Mouse (Mus musculus): ENCODE data around the gene Gm28539. TPM values are rescaled to one million over a fixed set of nuclear protein-coding genes. Genes with fewer than 3 reads are reported as not detected.

Gm28539 gene
- 1 to 10 TPM in 1 of 2 experiments, not detected in 1; 1.5 TPM for total RNA-seq (2021)

DNA sequence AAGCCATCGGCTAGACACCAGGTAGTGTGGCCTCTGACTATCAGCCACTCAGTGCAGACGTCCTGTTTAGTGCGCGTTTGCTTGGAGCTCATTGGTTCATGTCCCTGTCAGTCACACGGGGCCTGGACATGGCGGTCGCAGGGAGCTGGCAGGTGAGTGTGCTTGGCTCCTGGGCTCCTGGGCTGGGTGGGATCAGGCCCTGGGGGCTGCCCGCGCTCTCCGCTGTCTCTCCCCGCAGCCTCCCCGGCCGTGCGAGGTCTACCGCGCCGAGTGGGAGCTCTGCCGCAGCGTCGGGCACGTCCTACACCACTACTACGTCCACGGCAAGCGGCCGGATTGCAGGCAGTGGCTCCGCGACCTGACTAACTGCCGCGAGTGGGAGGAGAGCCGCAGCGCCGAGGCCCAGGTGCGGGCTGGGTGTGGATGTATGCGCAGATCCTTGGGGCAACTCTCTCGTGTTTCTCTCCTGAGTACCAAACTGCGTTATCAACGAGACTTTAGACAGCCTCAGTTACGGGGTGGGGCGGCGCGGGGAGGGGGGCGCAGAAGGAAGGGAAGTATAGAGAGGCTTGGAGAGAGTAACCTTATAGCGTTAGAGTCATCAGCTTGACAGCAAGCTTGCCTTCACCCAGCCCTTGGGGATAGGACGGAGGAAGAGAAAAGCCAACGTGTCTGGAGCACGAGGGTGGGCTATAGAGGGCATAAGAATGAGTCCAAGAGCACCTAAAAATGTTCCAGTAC, at the start of gene Gm28539, which contains the start of gene 2510002D24Rik:
TSS of gene Gm28539 (plus strand) at position 117 of the 741 bp plus-strand sequence.
TSS of gene 2510002D24Rik (plus strand) at position 111 of the 741 bp plus-strand sequence.
- DNase-seq (ENCODE audit: low spot score), result peak; percentile 88
- intact Hi-C loops (cut with DNase I), result no loop called here

DNA sequence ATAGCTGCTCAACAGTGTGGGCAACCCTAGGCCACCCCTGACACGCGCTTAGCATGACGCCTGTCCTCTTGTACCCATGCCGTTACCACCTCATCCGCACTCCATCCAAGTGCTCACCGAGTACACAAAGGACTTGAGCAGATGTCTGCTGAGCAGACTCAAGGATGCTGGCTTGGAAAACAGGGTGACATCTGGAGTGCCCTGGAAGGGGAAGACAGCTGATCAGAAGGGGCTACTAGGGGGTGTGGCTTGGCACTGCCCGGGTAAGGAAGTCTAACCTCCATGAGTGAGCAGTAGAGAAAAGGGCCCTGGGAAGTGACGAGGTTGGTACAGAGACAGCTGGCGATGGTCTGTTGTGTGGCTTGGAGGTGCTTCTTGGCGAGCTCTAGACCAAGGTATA, 49.7 kb upstream of the Gm28539 start:
- DNase-seq (ENCODE audit: low spot score), result no peak
- intact Hi-C loops (cut with DNase I), result no loop called here

DNA sequence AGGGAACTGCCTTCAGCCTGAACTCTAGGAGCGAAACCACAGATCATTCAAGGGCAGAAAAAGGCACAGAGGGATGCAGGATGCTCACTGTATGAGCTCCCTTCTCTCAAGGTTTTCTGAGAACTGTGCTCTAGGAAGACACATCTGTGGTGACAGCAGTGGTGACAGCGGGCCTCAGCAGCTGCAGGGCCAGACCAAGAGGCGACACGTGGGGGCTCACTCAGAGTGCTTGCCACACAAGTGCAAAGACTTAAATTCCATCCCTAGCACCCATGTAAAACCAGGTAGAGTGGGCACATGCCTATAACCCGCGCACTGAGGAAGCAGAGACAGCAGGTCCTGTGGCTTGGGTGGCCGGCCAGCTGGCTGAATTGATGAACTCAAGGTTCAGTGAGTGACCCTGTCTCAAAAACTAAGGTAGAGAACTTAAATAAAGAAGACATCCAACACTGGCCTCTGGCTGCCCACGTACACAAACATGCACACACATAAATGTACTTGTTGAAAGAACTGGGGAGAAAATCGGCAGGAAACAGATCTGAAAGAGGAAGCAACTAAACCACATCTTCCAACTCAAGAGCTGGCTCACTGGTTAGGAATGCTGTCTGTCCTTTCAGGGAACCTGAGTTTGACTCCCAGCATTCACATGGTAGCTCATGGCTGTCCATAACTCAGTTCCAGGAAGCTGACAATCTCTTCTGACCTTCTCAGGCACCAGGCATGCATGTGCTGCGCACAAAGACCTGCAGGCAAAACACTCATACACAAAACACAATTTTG, 47.6 kb upstream of the Gm28539 start:
- DNase-seq (ENCODE audit: low spot score), result no peak
- intact Hi-C loops (cut with DNase I), result no loop called here

DNA sequence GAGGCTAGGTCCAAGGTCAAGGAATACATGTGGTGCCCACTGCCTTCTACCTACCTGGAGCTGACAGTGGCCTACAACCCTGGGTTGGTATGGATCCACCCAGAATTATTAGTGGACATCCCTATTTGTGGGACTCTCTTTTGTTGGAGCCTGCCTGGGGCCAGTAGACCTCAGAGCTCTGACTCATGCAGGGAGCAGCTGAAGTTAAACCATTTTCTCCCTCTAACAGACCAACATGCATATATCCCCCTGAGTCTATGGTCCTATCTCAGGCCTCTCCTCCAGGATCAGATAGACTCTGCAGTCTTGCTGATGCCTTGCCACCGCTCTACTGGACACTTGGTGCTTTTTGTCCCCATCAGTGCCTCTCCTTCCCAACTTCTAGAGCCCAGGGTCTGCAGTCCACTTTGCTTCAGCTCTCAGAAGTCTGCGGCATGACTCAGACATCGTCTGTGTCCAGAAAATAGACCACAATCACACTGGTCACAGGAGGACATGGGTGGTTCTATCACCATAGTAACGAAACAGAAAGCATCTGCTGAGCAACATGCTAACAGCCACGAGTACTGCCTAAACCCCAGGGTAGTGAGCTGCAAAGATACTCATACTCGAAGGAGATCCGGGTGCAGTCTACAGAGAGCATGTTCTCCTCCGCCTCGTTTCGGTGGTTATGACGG, 41.0 kb upstream of the Gm28539 start:
- no peak for DNase-seq (ENCODE audit: low spot score)
- intact Hi-C loops (cut with DNase I), result loop anchor here (5.0 kb wide), 1 partner anchor 168 kb away; the partner anchor contains the start of genes Gm49601 and Sept5

DNA sequence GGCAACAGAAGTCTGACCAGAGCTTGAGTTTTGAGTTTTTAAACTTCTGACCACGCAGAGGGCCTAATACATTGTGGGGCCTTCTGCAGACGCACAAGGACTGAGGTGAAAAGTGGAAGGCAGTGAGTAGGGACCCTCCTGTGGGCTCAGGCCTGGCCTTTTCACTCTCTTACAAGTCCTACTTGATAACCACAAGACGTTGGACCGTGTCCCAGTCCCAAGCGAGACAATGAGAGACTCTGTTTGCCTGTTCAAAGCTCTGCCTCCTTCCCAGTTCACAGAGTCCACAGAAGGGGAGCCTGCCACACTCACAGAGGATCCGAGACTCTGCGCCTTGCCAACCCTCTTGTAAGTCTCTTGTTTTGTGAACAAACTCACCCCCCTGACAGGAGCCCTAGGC, 39.7 kb upstream of the Gm28539 start:
- intact Hi-C loops (cut with DNase I), result loop anchor here (5.0 kb wide), 1 partner anchor 169 kb away; the partner anchor contains the start of genes Gm49601 and Sept5
- no peak for DNase-seq (ENCODE audit: low spot score)

DNA sequence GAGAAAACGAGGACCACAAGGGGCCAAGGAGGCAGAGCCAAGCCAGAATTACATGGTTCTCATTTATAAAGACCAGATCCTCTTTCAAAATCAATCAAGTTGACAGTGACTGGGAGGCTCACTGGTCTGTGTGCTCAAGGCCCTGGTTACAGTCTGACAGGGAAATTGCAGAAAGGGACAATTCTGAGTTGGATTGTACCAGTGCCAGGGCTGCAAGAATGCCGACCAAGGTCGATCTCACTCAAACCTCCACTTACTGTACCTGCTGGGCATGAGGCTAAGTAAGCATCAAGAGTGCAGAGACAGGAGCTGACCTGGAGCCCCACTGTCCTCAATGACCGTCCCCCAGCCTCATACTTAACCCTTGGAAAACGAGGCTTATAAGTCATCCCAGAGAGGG, 38.2 kb upstream of the Gm28539 start:
- intact Hi-C loops (cut with DNase I), result loop anchor here (1.0 to 5.0 kb wide), 2 partner anchors 102 to 171 kb away; partner anchors contain the start of genes Gm49601 and Sept5
- no peak for DNase-seq (ENCODE audit: low spot score)

DNA sequence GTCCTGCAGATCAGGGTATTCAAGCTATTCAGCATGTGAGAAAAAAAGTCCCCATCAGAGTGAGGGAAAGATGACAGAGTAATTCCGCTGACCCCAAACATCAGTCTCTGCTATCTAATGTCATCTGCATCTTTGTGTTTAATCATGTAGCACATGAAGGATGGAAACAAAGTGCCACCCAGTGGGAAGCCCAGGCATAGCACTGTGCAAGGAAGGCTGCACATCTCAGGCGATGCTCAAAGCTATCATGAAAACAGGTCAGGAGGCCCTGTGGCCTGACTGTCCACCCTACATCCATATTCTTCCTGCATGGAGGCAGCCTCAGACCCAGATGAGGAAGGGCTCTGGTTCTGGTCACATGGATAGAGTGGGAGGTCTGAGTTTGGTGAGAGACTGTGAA, 37.5 kb upstream of the Gm28539 start:
- no peak for DNase-seq (ENCODE audit: low spot score)
- intact Hi-C loops (cut with DNase I), result loop anchor here (1.0 to 5.0 kb wide), 2 partner anchors 103 to 172 kb away; partner anchors contain the start of genes Gm49601 and Sept5

DNA sequence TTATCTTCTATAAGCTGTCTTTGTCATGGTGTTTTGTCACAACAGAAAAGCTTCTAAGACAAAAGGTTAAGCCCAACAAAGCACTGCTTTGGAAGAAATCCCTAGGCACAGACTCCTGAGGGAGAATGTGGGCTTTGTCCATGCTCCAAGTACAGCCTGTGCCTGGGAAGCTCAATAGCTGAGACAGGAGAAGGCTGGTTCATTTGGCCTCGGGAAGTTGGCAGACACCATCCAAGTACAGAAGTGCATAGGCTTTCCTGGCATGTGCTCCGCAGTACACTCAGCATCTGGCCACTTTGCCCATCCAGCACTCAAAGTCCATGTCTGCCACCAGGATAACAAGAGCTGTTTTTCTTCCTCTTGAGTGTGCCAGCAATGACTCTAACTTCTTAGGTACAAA, 30.6 kb upstream of the Gm28539 start:
- intact Hi-C loops (cut with DNase I), result no loop called here
- no peak for DNase-seq (ENCODE audit: low spot score)

DNA sequence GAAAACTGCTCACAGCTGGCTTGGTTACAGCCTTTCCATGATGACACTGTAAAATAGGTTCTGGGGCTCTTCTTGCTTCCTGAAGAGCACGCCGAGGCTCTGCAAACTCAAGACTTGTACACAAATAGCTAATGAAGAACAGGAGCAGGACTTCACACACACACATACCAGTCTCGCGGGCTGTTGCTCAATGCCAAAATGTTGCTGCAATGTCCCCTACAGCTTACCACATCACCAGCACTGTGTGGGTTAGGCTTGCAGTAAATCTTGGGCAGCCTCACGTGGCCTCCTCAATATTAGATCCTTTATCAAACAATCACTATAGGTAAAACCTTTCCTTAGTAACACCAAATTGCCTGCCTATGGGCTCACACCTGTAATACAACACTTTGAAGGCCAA, 27.4 kb upstream of the Gm28539 start:
- intact Hi-C loops (cut with DNase I), result no loop called here
- no peak for DNase-seq (ENCODE audit: low spot score)

DNA sequence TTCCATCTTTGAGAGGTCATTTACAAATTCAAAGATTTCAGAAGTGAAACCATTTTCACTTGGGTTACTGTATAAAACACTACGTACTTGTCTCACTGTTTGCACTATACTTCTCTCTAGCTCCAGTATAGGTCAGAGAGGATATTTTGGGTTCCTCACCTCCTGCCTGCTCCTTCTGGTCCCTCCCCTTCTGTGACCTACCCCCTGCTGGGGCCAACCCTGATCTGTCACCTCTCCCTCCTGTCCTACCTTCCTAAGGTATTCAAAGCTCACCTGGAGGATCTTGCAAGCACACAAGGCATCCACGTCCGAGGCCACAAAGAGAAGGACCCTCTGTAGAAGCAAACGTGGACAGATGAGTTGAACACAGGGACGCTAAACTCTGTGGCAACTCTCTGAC, 25.4 kb upstream of the Gm28539 start:
- intact Hi-C loops (cut with DNase I), result loop anchor here (2.0 kb wide), 1 partner anchor 64 kb away; no protein-coding TSS in a partner anchor
- no peak for DNase-seq (ENCODE audit: low spot score)

DNA sequence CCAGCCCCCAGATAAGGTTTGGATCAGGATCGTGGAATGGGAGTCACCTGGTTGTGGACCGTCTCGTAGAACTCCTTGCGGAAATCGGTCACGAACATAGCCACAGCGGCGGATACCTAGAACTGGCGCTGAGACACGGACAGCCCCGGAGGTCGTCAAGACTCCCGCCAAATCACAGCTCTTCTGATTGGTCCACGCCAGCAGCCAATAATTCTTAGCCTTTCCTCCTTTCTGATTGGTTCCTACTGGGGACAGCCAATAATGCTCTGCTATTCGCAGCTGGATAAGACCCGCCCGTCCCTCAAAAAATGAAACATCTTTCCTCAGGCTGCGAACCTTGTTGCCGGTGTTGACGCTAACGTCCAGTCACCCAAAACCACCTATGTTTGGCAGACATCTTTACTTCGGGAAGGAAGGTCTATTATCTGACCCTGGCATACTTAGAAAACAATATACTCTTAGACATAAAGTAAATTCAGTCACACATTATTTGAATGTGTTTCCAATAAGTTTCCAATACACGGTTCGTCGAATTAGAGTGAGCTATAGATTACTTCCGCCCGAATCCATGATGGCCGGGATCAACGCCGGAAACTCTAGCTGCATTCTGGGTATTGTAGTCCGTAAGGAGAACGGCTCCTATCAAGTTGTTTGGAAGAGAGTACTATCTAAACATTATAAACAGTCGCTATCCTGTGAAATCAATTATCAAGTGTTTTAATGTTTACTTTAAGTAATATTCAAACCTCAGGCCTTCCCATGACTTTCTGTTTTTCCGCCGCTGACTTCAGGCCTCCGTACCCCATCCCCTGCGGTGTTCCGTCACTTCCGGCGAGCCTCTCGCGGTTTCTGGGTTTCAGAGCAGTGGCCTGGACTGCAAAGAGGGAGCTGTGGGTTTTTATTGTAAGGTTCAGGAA, 24.7 kb upstream of the Gm28539 start, which contains the start of the genes Ufd1 and Cdc45:
TSS of gene Ufd1 (plus strand) at position 312 of the 917 bp plus-strand sequence.
TSS of gene Cdc45 (minus strand) at position 520 of the 917 bp plus-strand sequence.
- peak; percentile 82 for DNase-seq (ENCODE audit: low spot score)
- intact Hi-C loops (cut with DNase I), result loop anchor here (2.0 kb wide), 1 partner anchor 63 kb away; no protein-coding TSS in a partner anchor

DNA sequence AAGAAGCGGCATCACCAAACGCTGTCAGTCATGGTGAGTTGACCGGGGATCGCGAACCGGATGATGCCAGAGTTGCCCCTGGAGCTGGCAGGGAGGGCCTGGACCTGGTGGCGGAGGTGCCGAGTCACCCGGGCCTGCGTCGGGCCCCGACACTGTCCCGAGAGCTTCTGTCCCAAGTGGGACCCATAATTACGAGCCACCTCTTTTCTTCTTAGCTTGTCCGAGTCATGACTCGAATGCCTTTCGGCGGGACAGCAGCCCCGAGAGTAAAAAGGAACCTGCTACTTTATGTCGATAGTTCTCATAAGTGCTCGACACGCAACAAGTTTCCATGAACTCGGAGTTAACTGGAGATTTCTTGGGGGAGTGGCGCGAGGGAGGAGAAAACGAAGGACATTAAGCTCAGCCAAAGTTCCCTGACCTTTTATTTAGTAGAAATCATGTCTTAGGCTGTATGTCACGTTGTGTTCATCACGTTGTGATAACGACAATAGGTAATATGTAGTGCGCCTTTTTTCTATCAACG, 23.9 kb upstream of the Gm28539 start:
- DNase-seq (ENCODE audit: low spot score), result no peak
- intact Hi-C loops (cut with DNase I), result no loop called here

DNA sequence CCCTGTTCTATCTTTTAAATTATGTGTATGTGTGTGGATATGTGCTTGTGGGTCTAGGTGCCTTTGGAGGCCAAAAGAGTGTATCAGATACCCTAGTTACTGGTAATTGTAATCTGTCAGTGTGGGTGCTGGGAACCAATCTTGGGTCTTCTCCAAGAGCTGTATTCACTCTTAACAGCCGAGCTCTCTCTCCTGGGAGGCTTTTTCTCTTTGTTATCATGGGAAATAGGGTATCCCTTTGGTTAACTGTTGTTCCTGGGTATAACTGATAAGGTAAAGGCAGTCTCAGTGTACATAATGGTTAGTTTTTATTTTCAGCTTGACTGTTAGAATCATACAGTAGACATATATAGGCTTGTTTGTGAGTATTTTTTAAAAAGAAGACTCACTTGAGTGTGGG, 14.0 kb upstream of the Gm28539 start:
- DNase-seq (ENCODE audit: low spot score), result no peak
- intact Hi-C loops (cut with DNase I), result no loop called here

DNA sequence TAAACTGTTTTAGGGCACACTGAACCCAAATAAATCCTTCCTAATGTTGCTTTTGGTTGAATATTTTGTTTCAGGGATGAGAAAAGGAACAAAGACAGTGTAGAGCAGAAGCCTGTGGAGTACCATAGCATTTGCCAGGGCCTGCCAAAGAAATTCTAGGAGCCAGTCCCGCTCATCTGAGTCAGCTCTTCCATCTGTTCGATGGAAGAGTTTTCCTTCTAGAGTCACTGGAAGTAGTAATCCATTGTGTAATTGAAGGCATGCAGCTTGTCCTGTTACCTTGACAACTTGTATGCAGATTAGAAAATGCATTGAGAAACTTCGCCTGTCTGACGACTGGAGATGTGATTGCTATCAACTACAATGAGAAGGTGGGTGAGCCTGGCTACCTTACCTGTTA, 13.5 kb upstream of the Gm28539 start:
- DNase-seq (ENCODE audit: low spot score), result no peak

DNA sequence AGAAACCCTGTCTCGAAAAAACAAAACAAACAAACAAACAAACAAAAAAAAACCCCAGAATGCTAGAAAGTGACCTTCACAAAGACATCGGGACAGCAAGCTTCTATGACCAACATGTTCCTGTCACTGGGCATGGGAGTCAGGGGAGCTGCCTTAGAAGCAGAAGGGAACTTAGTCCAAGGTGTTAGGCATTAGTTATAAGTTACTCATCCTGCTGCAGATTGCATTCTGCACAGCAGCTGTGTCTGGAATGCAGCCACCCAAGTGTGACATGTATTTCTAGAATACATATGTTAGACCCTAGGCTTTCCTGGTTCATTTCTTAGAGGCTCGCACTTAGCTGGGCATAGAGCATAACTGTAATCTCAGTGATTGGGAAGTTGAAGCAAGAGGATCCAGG, 7.8 kb upstream of the Gm28539 start:
- intact Hi-C loops (cut with DNase I), result no loop called here
- no peak for DNase-seq (ENCODE audit: low spot score)

More for the DNA sequence above, 13.5 kb upstream of the Gm28539 start:
- intact Hi-C loops (cut with DNase I), result no loop called here

DNA sequence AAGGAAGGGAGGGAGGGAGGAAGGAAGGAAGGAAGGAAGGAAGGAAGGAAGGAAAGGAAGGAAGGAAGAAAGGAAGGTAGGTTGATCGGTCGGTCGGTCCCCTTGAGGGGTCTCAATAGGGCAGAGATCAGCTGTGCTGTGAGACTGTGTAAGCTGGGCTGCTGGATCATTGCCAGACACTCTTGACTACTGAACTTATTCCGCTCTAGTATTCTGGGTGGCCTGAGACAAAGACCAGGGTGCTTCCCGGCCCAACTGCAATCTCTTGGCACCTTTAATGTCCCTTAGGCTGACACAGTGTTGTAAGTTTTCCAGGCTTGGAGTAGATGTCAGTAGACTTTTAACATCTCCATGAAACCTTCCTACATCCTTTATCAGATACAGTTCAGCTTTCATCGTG, 7.3 kb upstream of the Gm28539 start:
- intact Hi-C loops (cut with DNase I), result no loop called here
- DNase-seq (ENCODE audit: low spot score), result no peak

DNA sequence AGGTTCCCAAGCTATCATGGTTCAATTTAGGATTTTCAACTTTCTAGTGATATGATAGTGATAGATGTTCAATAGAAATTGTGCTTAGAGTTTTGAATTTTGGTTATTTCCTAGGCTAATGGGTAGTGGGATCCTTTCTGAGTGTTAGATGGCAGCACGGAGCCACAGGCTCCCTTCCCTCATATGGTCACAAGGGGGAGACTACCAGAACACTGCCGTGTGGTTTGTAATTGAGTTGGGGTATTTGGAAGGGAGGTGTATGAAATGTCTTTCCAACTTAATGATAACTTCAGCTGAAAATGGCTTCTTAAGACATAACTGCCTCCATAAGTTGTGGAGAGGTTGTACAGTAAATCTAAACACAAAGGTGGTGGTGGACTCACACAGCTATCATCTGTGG, 2.9 kb upstream of the Gm28539 start:
- intact Hi-C loops (cut with DNase I), result no loop called here
- no peak for DNase-seq (ENCODE audit: low spot score)

DNA sequence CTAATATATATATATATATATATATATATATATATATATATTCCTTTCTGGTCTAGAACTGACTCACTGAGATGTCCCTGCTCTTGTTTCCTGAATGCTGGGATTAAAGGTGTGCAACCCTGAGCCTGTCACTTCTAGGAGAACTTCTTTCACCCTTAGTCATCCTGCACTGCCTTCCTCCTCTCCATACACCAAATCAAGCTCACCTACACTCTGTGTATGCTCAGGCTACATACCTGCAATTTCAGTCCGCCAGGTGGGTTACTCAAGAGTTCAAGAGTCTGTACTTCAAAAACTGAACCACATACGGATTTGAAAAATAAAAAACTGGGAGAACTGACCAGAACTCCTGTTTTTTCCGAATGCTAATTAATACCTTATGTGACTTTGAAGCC, 314 bp upstream of the Gm28539 start:
- intact Hi-C loops (cut with DNase I), result no loop called here
- DNase-seq (ENCODE audit: low spot score), result no peak

DNA sequence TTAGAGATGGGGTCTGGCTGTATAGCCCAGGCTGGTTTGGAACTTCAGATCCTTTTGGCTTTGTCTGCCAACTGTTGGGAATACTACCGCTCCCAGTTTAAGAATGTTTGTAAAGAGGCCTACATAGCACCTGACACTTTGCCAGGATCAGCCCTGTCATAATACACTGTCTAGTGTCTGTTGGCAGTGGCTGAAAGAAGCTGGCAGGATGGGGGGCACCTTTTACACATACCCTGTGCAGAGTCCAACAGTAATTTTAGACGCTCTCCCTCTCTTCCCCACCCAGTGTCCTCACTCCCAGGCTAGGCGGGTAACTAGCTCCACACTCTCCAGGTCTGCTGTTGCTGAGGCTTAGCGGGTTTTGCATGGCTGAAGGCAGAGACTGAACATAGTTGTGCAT, 2.0 kb downstream of the Gm28539 start:
- no peak for DNase-seq (ENCODE audit: low spot score)
- intact Hi-C loops (cut with DNase I), result no loop called here
